Mouse (Mus musculus) bone marrow macrophage, adult 2 months (primary cell): ENCODE data around the gene Hils1.

ENCODE experiments used
- CTCF ChIP-seq: IDR thresholded peaks from 2 replicates; pipeline ENCODE4 v1.5.1; 2012; ENCODE audit warnings: low read depth, mild to moderate bottlenecking, low read length, moderate library complexity
- POLR2A ChIP-seq: IDR thresholded peaks from 2 replicates; pipeline ENCODE4 v1.6.1; 2012; ENCODE audit warnings: mild to moderate bottlenecking, low read depth, low read length, borderline replicate concordance

- TF ChIP-seq POLR2A (no peak), CTCF (no peak)
Observed at GRCm38 (mm10) chr11:94996101-94996500, 28.7 kb downstream of the Hils1 start.
